Mouse (Mus musculus) bone marrow macrophage, adult 2 months (primary cell): ENCODE results near the gene Gm26657. TPM values are rescaled to one million over a fixed set of nuclear protein-coding genes. Genes with fewer than 3 reads are reported as not detected.

Source experiments
- H3K27ac ChIP-seq: 2 replicates; pipeline ENCODE4 v1.5.1; 2012; ENCODE audit warnings: low read depth, low read length; ENCODE audit not compliant: insufficient read depth
- H3K4me1 ChIP-seq: 2 replicates; pipeline ENCODE4 v1.6.1; 2012; ENCODE audit warnings: low read length; ENCODE audit not compliant: control insufficient read depth, insufficient read depth
- H3K4me3 ChIP-seq: 2 replicates; pipeline ENCODE4 v1.5.1; 2012; ENCODE audit warnings: mild to moderate bottlenecking, low read length, moderate library complexity; ENCODE audit not compliant: insufficient read depth
- CTCF ChIP-seq: IDR thresholded peaks from 2 replicates; pipeline ENCODE4 v1.5.1; 2012; ENCODE audit warnings: low read depth, mild to moderate bottlenecking, low read length, moderate library complexity
- POLR2A ChIP-seq: IDR thresholded peaks from 2 replicates; pipeline ENCODE4 v1.6.1; 2012; ENCODE audit warnings: mild to moderate bottlenecking, low read depth, low read length, borderline replicate concordance
- polyA plus RNA-seq: library from polyadenylated mRNA; stranded (reverse); fragments of >200 nt; gene quantifications from 2 replicates; pipeline ENCODE4 v1.2.4, GENCODE M21; 2012; ENCODE audit not compliant: missing spikeins, insufficient read depth, insufficient read length

Gm26657 gene
- polyA plus RNA-seq, 1 experiment, result not detected

- no peaks in the 10 kb centered on the region for H3K4me1 ChIP-seq
- TF ChIP-seq CTCF (no peak), POLR2A (no peak)
These were observed 18.4 kb upstream of the Gm26657 start for GRCm38 (mm10) chr4:56721469-56721868.

GRCm38 (mm10) chr4:56722346-56722745 is 17.5 kb upstream of the Gm26657 start:
- TF ChIP-seq CTCF, result no peak
- TF ChIP-seq POLR2A, result no peak
- Histone ChIP-seq H3K4me1 (no peaks in the 10 kb centered on the region), H3K27ac (no peak overlapping the region), H3K4me3 (no peak overlapping the region)

More at GRCm38 (mm10) chr4:56721469-56721868, 18.4 kb upstream of the Gm26657 start:
- H3K4me3 ChIP-seq, result no peak overlapping the region
- no peak overlapping the region for H3K27ac ChIP-seq

DNA sequence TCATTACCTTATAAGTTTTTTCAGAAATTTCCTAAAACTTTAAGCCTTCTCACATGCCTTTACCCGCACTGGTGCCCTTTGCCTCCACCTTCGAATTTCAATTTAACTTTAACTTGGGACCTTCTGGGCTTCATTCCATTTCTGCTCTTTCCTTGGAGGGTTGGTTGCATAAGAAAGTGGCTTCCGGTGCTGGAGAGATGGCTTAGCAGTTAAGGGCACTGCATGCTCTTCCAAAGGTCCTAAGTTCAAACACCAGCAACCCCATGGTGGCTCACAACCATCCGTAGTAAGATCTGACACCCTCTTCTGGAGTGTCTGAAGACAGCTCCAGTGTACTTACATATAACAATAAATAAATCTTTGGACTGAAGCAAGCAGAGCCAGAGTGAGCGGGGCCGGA is 16.6 kb upstream of the Gm26657 start:
- Histone ChIP-seq H3K27ac (no peak overlapping the region), H3K4me3 (no peak overlapping the region), H3K4me1 (no peaks in the 10 kb centered on the region)
- TF ChIP-seq CTCF, result no peak
- TF ChIP-seq POLR2A, result no peak

- Histone ChIP-seq H3K27ac (no peak overlapping the region), H3K4me1 (no peaks in the 10 kb centered on the region), H3K4me3 (no peak overlapping the region)
- TF ChIP-seq CTCF (peak; percentile 20; the same call in 1 of the 2 replicates), POLR2A (no peak)
These were observed 14.0 kb upstream of the Gm26657 start for GRCm38 (mm10) chr4:56725839-56726238.

GRCm38 (mm10) chr4:56740611-56741010 is 741 bp downstream of the Gm26657 start:
- H3K4me3 ChIP-seq, result no peak overlapping the region
- no peaks in the 10 kb centered on the region for H3K4me1 ChIP-seq
- no peak overlapping the region for H3K27ac ChIP-seq
- no peak for TF ChIP-seq POLR2A
- no peak for TF ChIP-seq CTCF

GRCm38 (mm10) chr4:56741041-56741493 is 1.2 kb downstream of the Gm26657 start, which contains the start of gene Actl7b:
TSS of gene Actl7b (minus strand) at chr4:56741443.
- Histone ChIP-seq H3K27ac (no peak within 1 kb of the TSS), H3K4me1 (no peaks in the 10 kb centered on the region), H3K4me3 (no peak within 1 kb of the TSS)
- TF ChIP-seq CTCF (no peak), POLR2A (no peak)

DNA sequence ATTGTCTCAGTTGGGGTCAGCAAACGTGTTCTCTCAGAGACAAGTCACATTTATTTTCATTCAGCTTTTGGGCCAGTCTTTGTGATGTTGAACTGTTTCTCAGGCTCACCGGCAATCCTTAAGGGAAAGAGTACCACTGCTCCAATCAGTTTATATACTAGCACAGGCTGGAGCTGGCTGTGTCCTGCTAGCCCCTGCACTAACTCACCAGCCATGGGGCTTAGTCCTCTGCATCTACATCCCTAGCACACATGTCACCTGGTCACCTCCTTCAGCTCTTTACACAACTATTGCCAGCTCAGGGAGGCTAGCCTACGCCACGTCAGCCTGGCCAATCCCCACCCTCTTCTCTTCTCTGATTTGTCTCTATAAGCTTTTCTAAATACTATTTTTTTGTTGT is 2.8 kb downstream of the Gm26657 start:
- TF ChIP-seq POLR2A (no peak), CTCF (no peak)
- H3K4me3 ChIP-seq, result no peak overlapping the region
- no peaks in the 10 kb centered on the region for H3K4me1 ChIP-seq
- H3K27ac ChIP-seq, result no peak overlapping the region

GRCm38 (mm10) chr4:56743363-56744195 is 3.7 kb downstream of the Gm26657 start, which contains the start of gene Actl7a:
TSS of gene Actl7a (plus strand) at chr4:56743413.
- Histone ChIP-seq H3K4me1 (no peaks in the 10 kb centered on the region), H3K27ac (no peak within 1 kb of the TSS), H3K4me3 (no peak within 1 kb of the TSS)
- TF ChIP-seq POLR2A, result no peak
- TF ChIP-seq CTCF, result no peak

- TF ChIP-seq CTCF (no peak), POLR2A (no peak)
- H3K4me1 ChIP-seq, result no peaks in the 10 kb centered on the region
- H3K4me3 ChIP-seq, result no peak overlapping the region
- no peak overlapping the region for H3K27ac ChIP-seq
These were observed 6.5 kb downstream of the Gm26657 start for GRCm38 (mm10) chr4:56746345-56746744.

DNA sequence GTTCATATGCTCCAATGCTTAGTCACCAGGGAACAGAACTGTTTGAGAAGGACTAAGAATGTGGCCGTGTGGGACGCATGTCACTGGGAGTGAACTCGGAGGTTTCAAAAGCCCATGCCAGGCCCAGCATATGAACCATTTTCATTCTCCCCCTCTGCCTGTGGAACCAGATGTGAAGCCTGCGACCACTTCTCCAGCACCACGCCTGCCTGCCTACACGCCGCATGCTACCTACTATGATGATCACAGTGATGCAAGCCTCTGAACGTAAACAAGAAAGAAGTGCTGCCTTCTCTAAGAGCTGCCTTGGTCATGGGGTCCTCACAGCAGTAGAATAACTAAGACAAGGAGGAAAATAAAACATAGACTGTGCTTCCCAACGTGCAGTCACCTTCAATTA is 7.6 kb downstream of the Gm26657 start:
- no peak for TF ChIP-seq CTCF
- TF ChIP-seq POLR2A, result no peak
- Histone ChIP-seq H3K27ac (no peak overlapping the region), H3K4me3 (no peak overlapping the region), H3K4me1 (no peaks in the 10 kb centered on the region)

GRCm38 (mm10) chr4:56756021-56756420 is 16.2 kb downstream of the Gm26657 start:
- Histone ChIP-seq H3K27ac (peak overlapping the region; percentile 74), H3K4me1 (peaks cover 33% of the 10 kb centered on the region), H3K4me3 (no peak overlapping the region)
- no peak for TF ChIP-seq POLR2A
- TF ChIP-seq CTCF, result no peak
